Mouse (Mus musculus) olfactory bulb, adult 2 months (tissue): Measurements from ENCODE around the gene Flt1.

Experiments
- CTCF ChIP-seq: fragments of 200-500 bp; IDR thresholded peaks from 2 replicates; pipeline ENCODE4 v1.5.1; 2012; ENCODE audit warnings: low read depth, mild to moderate bottlenecking, low read length, moderate library complexity; ENCODE audit not compliant: insufficient read depth
- POLR2A ChIP-seq: fragments of 200-500 bp; IDR thresholded peaks from 2 replicates; pipeline ENCODE4 v1.6.1; 2012; ENCODE audit warnings: mild to moderate bottlenecking, low read depth, low read length, moderate library complexity; ENCODE audit not compliant: insufficient read depth

DNA sequence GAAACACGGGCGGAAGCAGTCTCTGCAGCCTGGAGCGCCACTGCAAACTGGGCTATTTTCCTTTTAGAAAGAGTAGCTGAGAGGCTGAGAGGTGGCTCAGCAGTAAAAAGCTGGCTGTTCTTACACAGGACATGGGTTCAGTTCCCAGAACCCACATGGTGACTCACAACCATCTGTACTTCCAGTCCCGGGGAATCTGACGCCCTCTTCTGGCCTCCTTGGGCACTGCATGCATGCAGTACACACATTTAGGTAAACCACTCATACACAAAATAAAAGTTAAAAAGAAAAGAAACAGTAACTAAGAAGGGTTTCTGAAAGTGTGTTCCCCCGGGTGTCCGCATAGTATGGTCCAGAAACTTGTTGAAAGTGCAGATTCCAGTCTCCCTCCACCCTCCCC, 146.7 kb downstream of the Flt1 start:
- TF ChIP-seq CTCF (no peak), POLR2A (no peak)
